Mouse (Mus musculus) granulocyte monocyte progenitor cell, adult 5-6 weeks (primary cell): ENCODE results near the gene Cdc42se2. TPM values are rescaled to one million over a fixed set of nuclear protein-coding genes. Genes with fewer than 3 reads are reported as not detected.

Source experiments
- ATAC-seq: replicated peaks from 2 replicates; pipeline ENCODE4 v1.8.0; 2016; ENCODE audit warnings: mild to moderate bottlenecking, moderate TSS enrichment, inconsistent platforms; ENCODE audit not compliant: poor library complexity, severe bottlenecking
- total RNA-seq, 2 experiments: library from RNA; stranded (forward) in 1 of 2; stranded (reverse) in 1 of 2; fragments of 200-712, 200-1000 nt in 1 of 2; fragments of >200 nt in 1 of 2; fragmentation: Nextera tagmentation in 1 of 2; gene quantifications; 2 replicates each; pipeline ENCODE4 v1.2.3; 2014 to 2017

Cdc42se2 gene
- total RNA-seq, 2 experiments from 2014 or later = 47.5 to 48.0 TPM

GRCm38 (mm10) chr11:54796551-54796950 is 9.1 kb upstream of the Cdc42se2 start:
- ATAC-seq = no peak

GRCm38 (mm10) chr11:54794678-54795077 is 7.2 kb upstream of the Cdc42se2 start:
- peak; percentile 60 for ATAC-seq

- ATAC-seq = no peak
Measured at GRCm38 (mm10) chr11:54793173-54793572, 5.7 kb upstream of the Cdc42se2 start.

- no peak for ATAC-seq
Measured at GRCm38 (mm10) chr11:54791458-54791857, 4.0 kb upstream of the Cdc42se2 start.

GRCm38 (mm10) chr11:54786858-54787487 is 502 bp downstream of the Cdc42se2 start:
- peak; percentile 33 for ATAC-seq

- ATAC-seq = no peak
Measured at GRCm38 (mm10) chr11:54785566-54785965, 1.9 kb downstream of the Cdc42se2 start.

GRCm38 (mm10) chr11:54784436-54784835 is 3.0 kb downstream of the Cdc42se2 start:
- no peak for ATAC-seq

- no peak for ATAC-seq
Measured at GRCm38 (mm10) chr11:54782253-54782652, 5.2 kb downstream of the Cdc42se2 start.

- no peak for ATAC-seq
Measured at GRCm38 (mm10) chr11:54779946-54780345, 7.5 kb downstream of the Cdc42se2 start.

GRCm38 (mm10) chr11:54778131-54778844 is 9.2 kb downstream of the Cdc42se2 start:
- no peak for ATAC-seq

- no peak for ATAC-seq
Measured at GRCm38 (mm10) chr11:54777387-54778130, 9.9 kb downstream of the Cdc42se2 start.

GRCm38 (mm10) chr11:54776735-54777333 is 10.6 kb downstream of the Cdc42se2 start:
- no peak for ATAC-seq

GRCm38 (mm10) chr11:54776367-54776701 is 11.1 kb downstream of the Cdc42se2 start:
- ATAC-seq = no peak

- no peak for ATAC-seq
Measured at GRCm38 (mm10) chr11:54775628-54776366, 11.7 kb downstream of the Cdc42se2 start.

- ATAC-seq = 0 out of 2 replicates have a peak, but pooled peaks have one; percentile 28
Measured at GRCm38 (mm10) chr11:54774282-54775078, 13.0 kb downstream of the Cdc42se2 start.

- ATAC-seq = peak; percentile 73
Measured at GRCm38 (mm10) chr11:54771549-54771948, 15.9 kb downstream of the Cdc42se2 start.

GRCm38 (mm10) chr11:54769843-54770242 is 17.6 kb downstream of the Cdc42se2 start:
- peak; percentile 39; the same call in 1 of the 2 replicates for ATAC-seq

GRCm38 (mm10) chr11:54768116-54768690 is 19.3 kb downstream of the Cdc42se2 start:
- no peak for ATAC-seq

- ATAC-seq = no peak; the same call in 1 of the 2 replicates
Measured at GRCm38 (mm10) chr11:54764759-54765158, 22.7 kb downstream of the Cdc42se2 start.
